Mouse (Mus musculus) leukemia stem cell, adult 10-12 weeks (primary cell): ENCODE data around the gene Susd4. TPM values are rescaled to one million over a fixed set of nuclear protein-coding genes. Genes with fewer than 3 reads are reported as not detected.

Experiments
- polyA plus RNA-seq: library from polyadenylated mRNA; stranded (reverse); fragments of >175 nt; gene quantifications from 2 replicates; pipeline ENCODE4 v1.2.3, GENCODE M21; 2012; ENCODE audit warnings: low replicate concordance

The Susd4 gene
- polyA plus RNA-seq: not detected in 2 replicates

DNA sequence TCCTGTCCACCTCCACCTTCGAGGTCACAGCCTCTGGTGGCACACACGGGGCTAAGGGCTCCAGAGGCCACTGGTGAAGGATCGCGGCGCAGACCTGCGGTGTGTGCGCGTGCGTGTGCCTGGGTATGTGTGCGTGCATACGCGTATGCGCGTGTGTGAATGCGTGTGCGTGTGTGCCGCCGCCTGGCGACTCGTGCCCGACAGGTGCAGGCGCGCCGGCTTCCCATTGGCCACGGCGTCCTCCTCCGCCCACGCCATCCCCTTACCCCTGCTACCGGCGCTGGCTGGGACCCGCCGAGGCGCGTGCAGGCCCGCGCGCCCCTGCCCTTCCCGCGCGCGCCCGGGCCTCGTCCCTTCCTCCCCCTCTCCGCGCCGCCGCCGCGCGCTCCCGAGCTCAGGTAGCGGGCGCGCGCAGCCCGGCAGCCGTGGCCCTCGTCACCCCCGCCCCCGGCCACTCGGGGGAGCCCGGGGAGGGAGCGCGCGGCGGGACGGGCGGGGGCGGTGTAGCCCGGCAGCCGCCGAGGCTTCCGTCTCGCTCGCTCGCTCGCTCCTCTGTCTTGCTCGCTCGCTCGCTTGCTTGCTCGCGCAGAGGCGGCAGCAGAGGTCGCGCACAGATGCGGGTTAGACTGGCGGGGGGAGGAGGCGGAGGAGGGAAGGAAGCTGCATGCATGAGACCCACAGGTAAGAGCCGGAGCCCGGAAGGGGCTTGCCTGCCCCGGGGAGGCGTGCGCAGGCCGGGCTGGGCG is at the start of gene Susd4:
TSS of gene Susd4 (plus strand) at position 145 of the 746 bp plus-strand sequence.

DNA sequence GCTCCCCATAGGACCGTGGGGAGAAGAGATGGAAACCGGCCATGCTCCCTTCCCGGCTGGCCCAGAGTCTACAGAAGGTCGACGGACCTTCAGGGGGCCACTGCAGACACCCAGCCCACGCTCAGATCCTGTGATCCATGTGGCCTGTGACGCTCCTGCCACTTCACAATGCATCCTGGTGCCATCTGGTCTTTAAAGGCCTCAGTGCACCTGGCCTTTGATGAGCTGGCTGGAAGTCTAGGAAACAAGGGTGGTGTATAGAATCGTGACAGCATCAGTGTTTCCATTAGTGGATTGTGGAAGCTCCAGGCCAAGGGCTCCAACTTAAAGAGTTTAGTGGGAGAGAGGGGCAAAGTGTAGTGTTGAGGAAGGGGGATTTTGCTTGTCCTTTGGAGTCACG is 14.6 kb upstream of the Susd4 start, which contains the start of gene Ccdc185:
TSS of gene Ccdc185 (minus strand) at position 101 of the 400 bp plus-strand sequence.

Other genes starting within 250 kb of the Susd4 start
- gene Capn2, start 246.3 kb upstream of the Susd4 start, polyA plus RNA-seq: 3.2 and 4.7 TPM in 2 replicates
- not detected in 2 replicates for gene Capn8, start 198.9 kb upstream of the Susd4 start, polyA plus RNA-seq
- not detected in 2 replicates for gene Ccdc185, start 14.7 kb upstream of the Susd4 start, polyA plus RNA-seq
- not detected in 2 replicates for gene Tlr5, start 190.9 kb downstream of the Susd4 start, polyA plus RNA-seq